Mouse (Mus musculus): ENCODE measurements around the gene Nr2f2. TPM values are rescaled to one million over a fixed set of nuclear protein-coding genes. Genes with fewer than 3 reads are reported as not detected.
A peak's percentile ranks its signal among the peaks of the same experiment; 100 is the strongest.

Nr2f2 gene
- polyA plus RNA-seq, 1 experiment: 0.43 TPM

- no peaks in the 10 kb centered on the region for H3K36me3 ChIP-seq (replicated peaks; ENCODE audit: low read length)
- no peak overlapping the region for H3K4me3 ChIP-seq (replicated peaks)
- peaks cover 85% of the 10 kb centered on the region for H3K27me3 ChIP-seq (replicated peaks)
- peaks cover 4% of the 10 kb centered on the region for H3K4me1 ChIP-seq
- TF ChIP-seq GATA1 (IDR thresholded peaks at IDR 0.05; ENCODE audit: borderline replicate concordance, low read length) (no peak), FLI1 (IDR thresholded peaks at IDR 0.05; ENCODE audit: low read length) (no peak)
- H3K9me3 ChIP-seq: peaks cover 15% of the 10 kb centered on the region
These were observed 1.2 kb upstream of the Nr2f2 start for GRCm38 (mm10) chr7:70367591-70368267.

- Histone ChIP-seq H3K4me1 (peaks cover 9% of the 10 kb centered on the region), H3K36me3 (replicated peaks; ENCODE audit: low read length) (no peaks in the 10 kb centered on the region), H3K27me3 (replicated peaks) (peaks cover 91% of the 10 kb centered on the region), H3K4me3 (replicated peaks) (no peak overlapping the region), H3K9me3 (peaks cover 22% of the 10 kb centered on the region)
- TF ChIP-seq FLI1 (IDR thresholded peaks at IDR 0.05; ENCODE audit: low read length) (no peak), GATA1 (IDR thresholded peaks at IDR 0.05; ENCODE audit: borderline replicate concordance, low read length) (no peak)
These were observed 217 bp upstream of the Nr2f2 start for GRCm38 (mm10) chr7:70366808-70367095.

GRCm38 (mm10) chr7:70365401-70365811, 1.1 kb downstream of the Nr2f2 start:
- H3K9me3 ChIP-seq: peaks cover 26% of the 10 kb centered on the region
- TF ChIP-seq GATA1 (IDR thresholded peaks at IDR 0.05; ENCODE audit: borderline replicate concordance, low read length) (no peak), FLI1 (IDR thresholded peaks at IDR 0.05; ENCODE audit: low read length) (no peak)
- peak overlapping the region; percentile 42 for H3K4me3 ChIP-seq (replicated peaks)

GRCm38 (mm10) chr7:70364798-70365197, 1.7 kb downstream of the Nr2f2 start:
- H3K9me3 ChIP-seq: peaks cover 25% of the 10 kb centered on the region
- no peak overlapping the region for H3K4me3 ChIP-seq (replicated peaks)
- TF ChIP-seq FLI1 (IDR thresholded peaks at IDR 0.05; ENCODE audit: low read length) (no peak), GATA1 (IDR thresholded peaks at IDR 0.05; ENCODE audit: borderline replicate concordance, low read length) (no peak)
- peaks cover 25% of the 10 kb centered on the region for H3K4me1 ChIP-seq
- H3K36me3 ChIP-seq (replicated peaks; ENCODE audit: low read length): no peaks in the 10 kb centered on the region
- peaks cover 91% of the 10 kb centered on the region for H3K27me3 ChIP-seq (replicated peaks)

More at GRCm38 (mm10) chr7:70365401-70365811, 1.1 kb downstream of the Nr2f2 start:
- peaks cover 19% of the 10 kb centered on the region for H3K4me1 ChIP-seq
- H3K36me3 ChIP-seq (replicated peaks; ENCODE audit: low read length): no peaks in the 10 kb centered on the region
- peaks cover 91% of the 10 kb centered on the region for H3K27me3 ChIP-seq (replicated peaks)

GRCm38 (mm10) chr7:70363351-70363750, 3.2 kb downstream of the Nr2f2 start:
- Histone ChIP-seq H3K36me3 (replicated peaks; ENCODE audit: low read length) (no peaks in the 10 kb centered on the region), H3K9me3 (peaks cover 15% of the 10 kb centered on the region), H3K4me3 (replicated peaks) (no peak overlapping the region), H3K4me1 (peaks cover 40% of the 10 kb centered on the region), H3K27me3 (replicated peaks) (peaks cover 91% of the 10 kb centered on the region)
- no peak for TF ChIP-seq GATA1 (IDR thresholded peaks at IDR 0.05; ENCODE audit: borderline replicate concordance, low read length)
- TF ChIP-seq FLI1 (IDR thresholded peaks at IDR 0.05; ENCODE audit: low read length): no peak

GRCm38 (mm10) chr7:70362526-70363170, 3.9 kb downstream of the Nr2f2 start:
- Histone ChIP-seq H3K4me3 (replicated peaks) (no peak overlapping the region), H3K4me1 (peaks cover 46% of the 10 kb centered on the region), H3K27me3 (replicated peaks) (peaks cover 91% of the 10 kb centered on the region), H3K9me3 (peaks cover 22% of the 10 kb centered on the region), H3K36me3 (replicated peaks; ENCODE audit: low read length) (no peaks in the 10 kb centered on the region)
- no peak for TF ChIP-seq FLI1 (IDR thresholded peaks at IDR 0.05; ENCODE audit: low read length)
- TF ChIP-seq GATA1 (IDR thresholded peaks at IDR 0.05; ENCODE audit: borderline replicate concordance, low read length): no peak

- Histone ChIP-seq H3K9me3 (peaks cover 24% of the 10 kb centered on the region), H3K27me3 (replicated peaks) (peaks cover 92% of the 10 kb centered on the region), H3K36me3 (replicated peaks; ENCODE audit: low read length) (no peaks in the 10 kb centered on the region), H3K4me3 (replicated peaks) (peak overlapping the region; percentile 90), H3K4me1 (peaks cover 46% of the 10 kb centered on the region)
- TF ChIP-seq GATA1 (IDR thresholded peaks at IDR 0.05; ENCODE audit: borderline replicate concordance, low read length) (no peak), FLI1 (IDR thresholded peaks at IDR 0.05; ENCODE audit: low read length) (no peak)
These were observed 4.9 kb downstream of the Nr2f2 start for GRCm38 (mm10) chr7:70361383-70362364.

- peaks cover 24% of the 10 kb centered on the region for H3K9me3 ChIP-seq
- H3K4me1 ChIP-seq: peaks cover 46% of the 10 kb centered on the region
- no peak for TF ChIP-seq FLI1 (IDR thresholded peaks at IDR 0.05; ENCODE audit: low read length)
- peak overlapping the region; percentile 90 for H3K4me3 ChIP-seq (replicated peaks)
- H3K36me3 ChIP-seq (replicated peaks; ENCODE audit: low read length): no peaks in the 10 kb centered on the region
- peaks cover 91% of the 10 kb centered on the region for H3K27me3 ChIP-seq (replicated peaks)
These were observed 5.7 kb downstream of the Nr2f2 start for GRCm38 (mm10) chr7:70360611-70361382.
